Mouse (Mus musculus) thymus, postnatal 36 days (tissue): ENCODE results near the gene Atg13.

Experiments used
- DNase-seq, 2 experiments: peaks; one replicate each; pipeline ENCODE4 v3.0.0; 2022; ENCODE audit warnings: mixed read lengths in 2 of 2

The Atg13 gene

GRCm38 (mm10) chr2:91645811-91646210 lies 64.6 kb downstream of the Atg13 start:
- peak; percentile 75 to 85 for DNase-seq

DNA sequence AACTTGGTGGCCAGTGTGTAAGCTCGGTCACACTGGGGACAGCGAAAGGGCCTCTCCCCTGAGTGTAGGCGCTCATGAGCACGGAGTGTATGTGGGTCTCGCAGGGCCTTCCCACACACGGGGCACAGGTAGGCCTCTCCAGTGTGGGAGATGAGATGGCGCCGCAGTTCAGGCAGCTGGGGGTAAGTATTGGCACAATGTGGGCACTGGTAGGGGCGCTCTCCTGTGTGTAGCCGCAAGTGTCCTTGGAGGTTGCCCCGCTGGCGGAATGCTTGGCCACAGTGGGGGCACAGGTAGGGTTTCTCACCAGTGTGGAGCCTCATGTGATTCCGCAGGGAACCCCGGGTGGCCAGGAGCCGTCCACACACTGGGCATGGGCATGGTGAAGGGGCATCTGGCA lies 65.0 kb downstream of the Atg13 start:
- DNase-seq, result peak in 1 of 2 experiments; percentile 64

DNA sequence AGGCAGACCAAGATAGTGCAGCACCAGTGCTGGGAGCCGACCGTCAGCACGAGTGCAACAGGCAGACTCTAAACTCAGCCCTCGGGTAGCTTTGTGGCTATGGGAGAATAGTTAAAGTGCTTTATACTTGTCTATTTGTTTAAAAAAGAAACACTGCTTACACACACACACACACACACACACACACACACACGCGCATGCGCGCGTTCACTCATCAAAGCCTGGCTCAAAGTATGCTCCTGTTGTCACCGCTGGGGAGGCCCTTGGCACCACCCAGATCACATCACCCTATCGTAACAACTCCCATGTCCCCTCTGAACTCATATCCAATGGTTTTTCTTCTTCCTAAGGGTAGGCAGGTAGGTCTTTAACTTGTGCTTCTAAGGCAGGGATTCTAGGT lies 66.4 kb downstream of the Atg13 start:
- no peak for DNase-seq

DNA sequence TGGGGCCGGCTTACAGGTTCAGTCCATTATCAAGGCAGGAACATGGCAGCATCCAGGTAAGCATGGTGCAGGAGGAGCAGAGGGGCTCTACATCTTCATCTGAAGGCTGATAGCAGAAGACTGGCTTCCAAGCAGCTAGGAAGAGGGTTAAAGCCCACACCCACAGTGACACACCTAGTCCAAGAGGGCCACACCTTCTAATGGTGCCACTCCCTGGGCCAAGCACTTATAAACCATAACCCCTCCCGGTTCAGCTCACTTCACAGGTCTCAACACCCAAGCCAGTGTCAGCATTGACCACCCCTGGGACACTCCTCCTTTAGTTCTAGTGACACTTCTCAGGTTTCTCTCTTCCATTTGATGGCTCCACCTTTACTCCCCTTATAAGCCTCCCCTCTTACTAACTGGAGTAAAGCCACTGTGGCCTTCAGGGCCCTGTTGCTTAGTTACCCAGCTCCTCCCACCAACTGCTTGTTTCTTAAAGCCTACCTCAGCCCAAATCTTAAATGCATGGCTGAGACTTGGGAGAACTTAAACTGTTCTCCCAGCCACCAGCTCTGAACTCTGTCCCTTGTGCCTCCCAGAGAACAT lies 67.5 kb downstream of the Atg13 start:
- DNase-seq, result no peak

DNA sequence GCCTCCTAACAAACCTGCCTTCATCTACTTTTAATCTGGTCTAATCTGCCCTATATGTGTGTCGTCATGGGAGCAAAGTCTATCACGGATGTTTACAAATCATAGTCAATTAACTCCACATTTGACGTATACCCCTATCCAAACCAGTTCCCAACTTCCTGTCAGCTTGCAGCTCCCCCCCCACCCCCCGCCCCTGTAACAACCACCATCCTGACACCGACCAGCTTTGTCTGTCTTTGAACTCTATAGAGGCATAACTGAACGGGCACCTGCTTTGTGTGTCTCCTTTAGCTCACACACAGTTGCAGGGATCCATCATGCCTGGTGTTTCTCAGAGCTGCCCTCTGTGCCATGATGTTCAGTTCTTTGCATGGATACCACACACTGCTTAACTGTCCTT lies 71.4 kb downstream of the Atg13 start:
- DNase-seq, result no peak

GRCm38 (mm10) chr2:91636727-91637338 lies 73.5 kb downstream of the Atg13 start:
- DNase-seq, result no peak

GRCm38 (mm10) chr2:91636229-91636628 lies 74.1 kb downstream of the Atg13 start, which contains the start of gene F2:
TSS of gene F2 (minus strand) at chr2:91636414.
- no peak for DNase-seq

GRCm38 (mm10) chr2:91635486-91635885 lies 74.9 kb downstream of the Atg13 start:
- DNase-seq, result peak in 1 of 2 experiments; percentile 23

GRCm38 (mm10) chr2:91634841-91635240 lies 75.5 kb downstream of the Atg13 start:
- peak; percentile 55 to 74 for DNase-seq

GRCm38 (mm10) chr2:91633334-91633977 lies 76.9 kb downstream of the Atg13 start:
- no peak for DNase-seq

- no peak for DNase-seq
Observed at GRCm38 (mm10) chr2:91632316-91632715, 78.1 kb downstream of the Atg13 start.

- DNase-seq, result no peak
Observed at GRCm38 (mm10) chr2:91631826-91632225, 78.5 kb downstream of the Atg13 start.

DNA sequence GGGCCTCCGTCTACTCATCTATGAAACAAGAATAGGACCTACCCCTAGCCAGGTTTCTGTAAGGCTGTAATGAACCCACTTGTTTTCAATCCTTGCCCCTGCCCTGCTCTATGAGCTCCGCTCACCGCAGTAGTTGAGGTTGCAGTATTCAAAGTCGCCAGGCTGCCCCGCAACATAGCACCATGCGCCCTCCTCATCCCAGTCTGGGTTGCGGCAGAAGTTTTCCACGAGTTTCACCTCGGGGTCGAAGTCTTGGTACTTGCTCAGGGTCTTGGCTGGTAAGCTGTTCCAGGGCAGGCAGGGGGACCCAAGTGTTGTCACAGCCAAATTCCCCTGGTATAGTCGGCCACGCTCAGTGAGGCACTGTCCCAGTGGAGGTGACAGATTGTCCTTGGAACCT lies 80.0 kb downstream of the Atg13 start:
- DNase-seq, result no peak

DNA sequence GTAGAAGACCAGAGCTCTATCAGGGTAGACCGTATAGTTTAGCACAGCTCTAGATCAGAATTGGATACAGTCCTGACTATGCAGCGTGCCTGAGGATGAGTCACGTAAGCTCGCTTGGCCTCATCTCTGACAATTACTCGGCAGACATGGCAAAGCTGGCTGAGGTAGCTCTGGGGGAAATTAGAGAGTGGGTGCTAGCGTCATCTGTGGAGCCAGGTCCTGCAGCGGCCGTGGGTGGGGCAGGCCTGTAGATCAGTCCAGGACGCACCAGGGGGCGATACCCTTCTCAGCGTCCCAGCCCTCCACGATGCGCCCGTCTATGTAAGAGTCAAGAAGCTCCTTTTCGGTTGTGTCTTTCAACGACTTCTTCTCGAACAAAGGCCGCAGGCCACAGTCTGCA lies 80.7 kb downstream of the Atg13 start:
- DNase-seq, result peak in 1 of 2 experiments; percentile 45

- no peak for DNase-seq
Observed at GRCm38 (mm10) chr2:91628171-91628570, 82.2 kb downstream of the Atg13 start.

DNA sequence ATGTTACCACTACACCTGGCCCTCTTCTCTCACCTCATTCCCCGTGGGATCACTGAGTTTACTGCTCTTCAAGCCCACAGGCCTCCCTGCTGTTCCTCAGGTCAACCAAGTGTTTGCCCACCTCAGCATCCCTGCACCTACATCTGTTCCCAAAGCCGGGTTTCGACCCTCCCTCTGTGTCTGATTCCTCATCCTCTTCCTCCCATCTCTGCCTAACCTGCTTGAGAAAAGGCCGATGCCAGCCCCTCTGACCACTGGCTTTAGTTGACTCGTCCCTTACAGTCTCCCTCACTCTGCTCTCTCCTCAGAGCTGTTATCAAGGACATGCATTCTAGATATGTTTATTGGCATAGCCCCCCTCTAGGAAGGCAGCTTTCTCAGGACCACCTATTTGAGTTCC lies 82.9 kb downstream of the Atg13 start:
- DNase-seq, result no peak
